Mouse (Mus musculus): Measurements from ENCODE around the gene Rasa2. TPM values are rescaled to one million over a fixed set of nuclear protein-coding genes. Genes with fewer than 3 reads are reported as not detected.
"Not testable (repeated sequence)": the region's sequence is repeated elsewhere in the genome, so short reads cannot be mapped to it uniquely, and the experiment has no call there.

The Rasa2 gene
- 22.4 and 24.0 TPM in 2 replicates for polyA plus RNA-seq (2014; fragmentation: Nextera tagmentation; extraction: Ambion mirVana)

GRCm38 (mm10) chr9:96631389-96632072, at the start of gene Rasa2:
Rasa2 (minus strand) TSS chr9:96631617.
- Histone ChIP-seq H3K27ac (ENCODE audit: low read depth, low read length) (peak within 1 kb of the TSS; percentile 98), H3K9me3 (ENCODE audit: control insufficient read depth, low read length) (no peaks in the 10 kb centered on the region), H3K4me2 (ENCODE audit: low read depth, low read length) (peak within 1 kb of the TSS; percentile 70), H3K9ac (replicated peaks; ENCODE audit: low read depth, low read length) (peak within 1 kb of the TSS; percentile 97), H3K27me3 (ENCODE audit: control insufficient read depth, insufficient read depth, low read length) (no peaks in the 10 kb centered on the region), H3K4me3 (ENCODE audit: low read depth, low read length) (peak within 1 kb of the TSS; percentile 93), H3K4me1 (ENCODE audit: control insufficient read depth, insufficient read depth, low read length) (no peaks in the 10 kb centered on the region), H3K36me3 (ENCODE audit: control insufficient read depth, insufficient read depth, low read length) (no peaks in the 10 kb centered on the region)
- ATAC-seq (ENCODE audit: low read depth): peak; percentile 98
- WGBS: 3% methylated on average over 45 of the region's 52 CpGs

- no peaks in the 10 kb centered on the region for H3K36me3 ChIP-seq (ENCODE audit: control insufficient read depth, insufficient read depth, low read length)
- H3K9ac ChIP-seq (replicated peaks; ENCODE audit: low read depth, low read length): no peak overlapping the region
- H3K9me3 ChIP-seq (ENCODE audit: control insufficient read depth, low read length): no peaks in the 10 kb centered on the region
- no peak overlapping the region for H3K4me2 ChIP-seq (ENCODE audit: low read depth, low read length)
- no peak for ATAC-seq (ENCODE audit: low read depth)
- no peaks in the 10 kb centered on the region for H3K4me1 ChIP-seq (ENCODE audit: control insufficient read depth, insufficient read depth, low read length)
- 83% methylated on average over 5 of the region's 5 CpGs for WGBS
- H3K27ac ChIP-seq (ENCODE audit: low read depth, low read length): no peak overlapping the region
- no peak overlapping the region for H3K4me3 ChIP-seq (ENCODE audit: low read depth, low read length)
- no peaks in the 10 kb centered on the region for H3K27me3 ChIP-seq (ENCODE audit: control insufficient read depth, insufficient read depth, low read length)
Observed at GRCm38 (mm10) chr9:96678611-96679010, 47.2 kb upstream of the Rasa2 start.

GRCm38 (mm10) chr9:96677711-96678110, 46.3 kb upstream of the Rasa2 start:
- not testable (repeated sequence) for H3K4me1 ChIP-seq (ENCODE audit: control insufficient read depth, insufficient read depth, low read length); H3K4me3 ChIP-seq (ENCODE audit: low read depth, low read length); H3K27me3 ChIP-seq (ENCODE audit: control insufficient read depth, insufficient read depth, low read length); ATAC-seq (ENCODE audit: low read depth); H3K36me3 ChIP-seq (ENCODE audit: control insufficient read depth, insufficient read depth, low read length); H3K9me3 ChIP-seq (ENCODE audit: control insufficient read depth, low read length); H3K4me2 ChIP-seq (ENCODE audit: low read depth, low read length); H3K9ac ChIP-seq (replicated peaks; ENCODE audit: low read depth, low read length); H3K27ac ChIP-seq (ENCODE audit: low read depth, low read length)
- 81% methylated on average over 5 of the region's 5 CpGs for WGBS

GRCm38 (mm10) chr9:96676671-96677070, 45.3 kb upstream of the Rasa2 start:
- Histone ChIP-seq H3K27ac (ENCODE audit: low read depth, low read length) (no peak overlapping the region), H3K9ac (replicated peaks; ENCODE audit: low read depth, low read length) (no peak overlapping the region), H3K27me3 (ENCODE audit: control insufficient read depth, insufficient read depth, low read length) (no peaks in the 10 kb centered on the region), H3K4me1 (ENCODE audit: control insufficient read depth, insufficient read depth, low read length) (no peaks in the 10 kb centered on the region), H3K4me3 (ENCODE audit: low read depth, low read length) (no peak overlapping the region), H3K4me2 (ENCODE audit: low read depth, low read length) (no peak overlapping the region), H3K9me3 (ENCODE audit: control insufficient read depth, low read length) (no peaks in the 10 kb centered on the region), H3K36me3 (ENCODE audit: control insufficient read depth, insufficient read depth, low read length) (no peaks in the 10 kb centered on the region)
- 89% methylated on average over 10 of the region's 10 CpGs for WGBS
- ATAC-seq (ENCODE audit: low read depth): no peak

GRCm38 (mm10) chr9:96675763-96676640, 44.6 kb upstream of the Rasa2 start:
- Histone ChIP-seq H3K9ac (replicated peaks; ENCODE audit: low read depth, low read length) (no peak overlapping the region), H3K9me3 (ENCODE audit: control insufficient read depth, low read length) (no peaks in the 10 kb centered on the region), H3K4me1 (ENCODE audit: control insufficient read depth, insufficient read depth, low read length) (no peaks in the 10 kb centered on the region), H3K4me3 (ENCODE audit: low read depth, low read length) (no peak overlapping the region), H3K27ac (ENCODE audit: low read depth, low read length) (no peak overlapping the region), H3K27me3 (ENCODE audit: control insufficient read depth, insufficient read depth, low read length) (no peaks in the 10 kb centered on the region), H3K4me2 (ENCODE audit: low read depth, low read length) (no peak overlapping the region), H3K36me3 (ENCODE audit: control insufficient read depth, insufficient read depth, low read length) (no peaks in the 10 kb centered on the region)
- 87% methylated on average over 8 of the region's 8 CpGs for WGBS
- no peak for ATAC-seq (ENCODE audit: low read depth)

GRCm38 (mm10) chr9:96675071-96675762, 43.8 kb upstream of the Rasa2 start:
- Histone ChIP-seq H3K9me3 (ENCODE audit: control insufficient read depth, low read length) (no peaks in the 10 kb centered on the region), H3K27me3 (ENCODE audit: control insufficient read depth, insufficient read depth, low read length) (no peaks in the 10 kb centered on the region), H3K4me2 (ENCODE audit: low read depth, low read length) (no peak overlapping the region), H3K27ac (ENCODE audit: low read depth, low read length) (no peak overlapping the region), H3K4me1 (ENCODE audit: control insufficient read depth, insufficient read depth, low read length) (no peaks in the 10 kb centered on the region), H3K36me3 (ENCODE audit: control insufficient read depth, insufficient read depth, low read length) (no peaks in the 10 kb centered on the region), H3K9ac (replicated peaks; ENCODE audit: low read depth, low read length) (no peak overlapping the region), H3K4me3 (ENCODE audit: low read depth, low read length) (no peak overlapping the region)
- WGBS: 42% methylated on average over 5 of the region's 5 CpGs
- ATAC-seq (ENCODE audit: low read depth): no peak

GRCm38 (mm10) chr9:96674301-96674700, 42.9 kb upstream of the Rasa2 start:
- no peak overlapping the region for H3K4me2 ChIP-seq (ENCODE audit: low read depth, low read length)
- H3K4me3 ChIP-seq (ENCODE audit: low read depth, low read length): no peak overlapping the region
- H3K9ac ChIP-seq (replicated peaks; ENCODE audit: low read depth, low read length): no peak overlapping the region
- no peak for ATAC-seq (ENCODE audit: low read depth)
- H3K27me3 ChIP-seq (ENCODE audit: control insufficient read depth, insufficient read depth, low read length): no peaks in the 10 kb centered on the region
- H3K27ac ChIP-seq (ENCODE audit: low read depth, low read length): no peak overlapping the region
- no peaks in the 10 kb centered on the region for H3K9me3 ChIP-seq (ENCODE audit: control insufficient read depth, low read length)
- no peaks in the 10 kb centered on the region for H3K36me3 ChIP-seq (ENCODE audit: control insufficient read depth, insufficient read depth, low read length)
- H3K4me1 ChIP-seq (ENCODE audit: control insufficient read depth, insufficient read depth, low read length): no peaks in the 10 kb centered on the region
- WGBS: 92% methylated on average over 8 of the region's 8 CpGs

- Histone ChIP-seq H3K9ac (replicated peaks; ENCODE audit: low read depth, low read length) (no peak overlapping the region), H3K36me3 (ENCODE audit: control insufficient read depth, insufficient read depth, low read length) (no peaks in the 10 kb centered on the region), H3K4me2 (ENCODE audit: low read depth, low read length) (no peak overlapping the region), H3K4me1 (ENCODE audit: control insufficient read depth, insufficient read depth, low read length) (no peaks in the 10 kb centered on the region), H3K9me3 (ENCODE audit: control insufficient read depth, low read length) (no peaks in the 10 kb centered on the region), H3K4me3 (ENCODE audit: low read depth, low read length) (no peak overlapping the region), H3K27me3 (ENCODE audit: control insufficient read depth, insufficient read depth, low read length) (no peaks in the 10 kb centered on the region), H3K27ac (ENCODE audit: low read depth, low read length) (no peak overlapping the region)
- WGBS: 95% methylated on average over 2 of the region's 2 CpGs
- ATAC-seq (ENCODE audit: low read depth): no peak
Observed at GRCm38 (mm10) chr9:96672466-96672865, 41.0 kb upstream of the Rasa2 start.

GRCm38 (mm10) chr9:96671249-96671648, 39.8 kb upstream of the Rasa2 start:
- H3K36me3 ChIP-seq (ENCODE audit: control insufficient read depth, insufficient read depth, low read length): no peaks in the 10 kb centered on the region
- H3K4me1 ChIP-seq (ENCODE audit: control insufficient read depth, insufficient read depth, low read length): no peaks in the 10 kb centered on the region
- no peaks in the 10 kb centered on the region for H3K9me3 ChIP-seq (ENCODE audit: control insufficient read depth, low read length)
- H3K4me2 ChIP-seq (ENCODE audit: low read depth, low read length): no peak overlapping the region
- WGBS: 96% methylated on average over 12 of the region's 12 CpGs
- no peaks in the 10 kb centered on the region for H3K27me3 ChIP-seq (ENCODE audit: control insufficient read depth, insufficient read depth, low read length)
- H3K27ac ChIP-seq (ENCODE audit: low read depth, low read length): no peak overlapping the region
- no peak overlapping the region for H3K4me3 ChIP-seq (ENCODE audit: low read depth, low read length)
- no peak for ATAC-seq (ENCODE audit: low read depth)
- no peak overlapping the region for H3K9ac ChIP-seq (replicated peaks; ENCODE audit: low read depth, low read length)

All from neural tube, embryonic 14.5 days (tissue).